ENCODE assay signal across 20 mouse cellular contexts in genomic region chr1:77233010-77233409, GRCm38 (mm10).
A peak's percentile ranks its signal among the peaks of the same experiment; 100 is the strongest.
DNase-seq lines count a peak whose midpoint lies in the region; ATAC-seq and TF ChIP-seq lines count a peak whose summit lies in the region.
"Had no signal": no experiment of that assay in that cellular context is flagged by ENCODE, and none has a peak within 500 bp of the region (broad histone marks: within the 10 kb centered on the region; RNA-seq: fewer than 3 reads in every experiment).

No protein-coding gene starts in this region.

- WGBS in kidney, adult 2 months = 77% methylated on average over 4 of the region's 4 CpGs

- H3K36me3 ChIP-seq in kidney, adult 2 months (ENCODE audit: control insufficient read depth, insufficient read depth, low read length) = no peaks in the 10 kb centered on the region
- H3K36me3 ChIP-seq: embryonic facial prominence, embryonic 12.5 days; hindbrain, embryonic 12.5 days; limb, embryonic 12.5 days had no signal

- no peak for TF ChIP-seq POLR2A in kidney, adult 2 months (IDR thresholded peaks at IDR 0.05; ENCODE audit: low read depth, low read length)

- peak; percentile 45 for DNase-seq in embryo, embryonic 10 days (ENCODE audit: low spot score)
- DNase-seq in embryo, embryonic 10.5 days (ENCODE audit: low spot score) = no peak
- peak; percentile 51 for DNase-seq in kidney, adult 2 months
- DNase-seq in kidney, adult 18-20 months = no peak
- DNase-seq in heart, postnatal 36 days = peak; percentile 26 to 29
- peak; percentile 23 to 50 for DNase-seq in kidney, postnatal 36 days
- DNase-seq in left cerebral cortex, postnatal 25 days (ENCODE audit: low spot score in 2 of 2) = no peak
- DNase-seq: adrenal gland, postnatal 14 days; cerebellum, adult 18-20 months; retina, postnatal 1 day; thymus, adult 2 months had no signal

- TF ChIP-seq CTCF in kidney, adult 2 months (conservative IDR thresholded peaks at IDR 0.05; ENCODE audit: insufficient read depth, insufficient read length, low read depth, low read length) = no peak

- no peak for ATAC-seq in frontal cortex, adult (ENCODE audit: low TSS enrichment)
- ATAC-seq: activated CD4-positive, CD25-positive, alpha-beta regulatory T cell, adult 4 months; forebrain, embryonic 14.5 days; lung, postnatal 0 days; Patski had no signal

- no peaks in the 10 kb centered on the region for H3K4me1 ChIP-seq in kidney, adult 2 months (ENCODE audit: control insufficient read depth, insufficient read depth, low read length)

- H3K4me3 ChIP-seq in kidney, adult 2 months (ENCODE audit: insufficient read depth, low read depth, low read length) = no peak overlapping the region
- H3K4me3 ChIP-seq: embryonic facial prominence, embryonic 12.5 days; hindbrain, embryonic 12.5 days; limb, embryonic 12.5 days had no signal

- no peak overlapping the region for H3K27ac ChIP-seq in kidney, adult 2 months (ENCODE audit: insufficient read depth, low read depth, low read length)
- H3K27ac ChIP-seq: embryonic facial prominence, embryonic 12.5 days; hindbrain, embryonic 12.5 days; limb, embryonic 12.5 days; liver, embryonic 14.5 days had no signal

- H3K27me3 ChIP-seq in kidney, adult 2 months (replicated peaks; ENCODE audit: control insufficient read depth, insufficient read depth, low read length) = no peaks in the 10 kb centered on the region
- H3K27me3 ChIP-seq: embryonic facial prominence, embryonic 12.5 days; hindbrain, embryonic 12.5 days; limb, embryonic 12.5 days; Patski had no signal

- intact Hi-C loops in heart, postnatal 36 days (cut with DNase I) = no loop called here
- intact Hi-C loops in left cerebral cortex, postnatal 25 days (cut with DNase I) = no loop called here

Comparison
In these comparisons a context has a peak if more than half of its experiments do, and no peak if none do; other contexts are left out.
1. DNase-seq: peak in embryo, embryonic 10 days (single experiment), kidney, adult 2 months (single experiment), heart, postnatal 36 days (2 of 2) and kidney, postnatal 36 days (2 of 2); none in embryo, embryonic 10.5 days (single experiment), kidney, adult 18-20 months (single experiment) and left cerebral cortex, postnatal 25 days (0 of 2).